Mouse (Mus musculus) neural tube, embryonic 13.5 days (tissue): ENCODE results near the gene Mvp. TPM values are rescaled to one million over a fixed set of nuclear protein-coding genes. Genes with fewer than 3 reads are reported as not detected.

Experiments
- ATAC-seq: fragments of 200-750 bp; cut with Nextera tagmentation; 2 replicates; pipeline ENCODE4 v1.8.0; 2017; ENCODE audit warnings: low read depth, mild to moderate bottlenecking, moderate TSS enrichment, moderate library complexity
- H3K27ac ChIP-seq: fragments of 300-500 bp; sonication (generic); replicated peaks from 2 replicates; pipeline ENCODE4 v1.5.1; 2015; ENCODE audit warnings: moderate library complexity, mild to moderate bottlenecking, inconsistent platforms
- H3K27me3 ChIP-seq: fragments of 300-500 bp; sonication (generic); 2 replicates; pipeline ENCODE4 v1.6.1; 2015; ENCODE audit warnings: mild to moderate bottlenecking, inconsistent platforms
- H3K36me3 ChIP-seq: fragments of 300-500 bp; sonication (generic); 2 replicates; pipeline ENCODE4 v1.6.1; 2015; ENCODE audit warnings: mild to moderate bottlenecking, inconsistent platforms
- H3K4me1 ChIP-seq: fragments of 300-500 bp; sonication (generic); replicated peaks from 2 replicates; pipeline ENCODE4 v1.6.1; 2015; ENCODE audit warnings: inconsistent platforms
- H3K4me2 ChIP-seq: fragments of 300-500 bp; sonication (generic); 2 replicates; pipeline ENCODE4 v1.6.1; 2015; ENCODE audit warnings: inconsistent platforms, mild to moderate bottlenecking, moderate library complexity
- H3K4me3 ChIP-seq: fragments of 300-500 bp; sonication (generic); 2 replicates; pipeline ENCODE4 v1.5.1; 2015; ENCODE audit warnings: mild to moderate bottlenecking, inconsistent platforms
- H3K9ac ChIP-seq: fragments of 300-500 bp; sonication (generic); 2 replicates; pipeline ENCODE4 v1.6.1; 2015; ENCODE audit warnings: moderate library complexity, mild to moderate bottlenecking, inconsistent platforms
- H3K9me3 ChIP-seq: fragments of 300-500 bp; sonication (generic); 2 replicates; pipeline ENCODE4 v1.6.1; 2016; ENCODE audit warnings: inconsistent platforms
- WGBS: fragments of 180-500 bp; shearing (Covaris S2); methylation state at CpG from one replicate; pipeline ENCODE4 v1.1.7; 2015; 5-methylcytosine and 5-hydroxymethylcytosine counted together
- polyA plus RNA-seq: library from polyadenylated mRNA; unstranded; fragments of >200 nt; fragmentation: Nextera tagmentation; extraction: Ambion mirVana; gene quantifications from 2 replicates; pipeline ENCODE4 v1.2.1, GENCODE M21; 2015

Mvp gene
- 6.6 and 7.2 TPM in 2 replicates for polyA plus RNA-seq

DNA sequence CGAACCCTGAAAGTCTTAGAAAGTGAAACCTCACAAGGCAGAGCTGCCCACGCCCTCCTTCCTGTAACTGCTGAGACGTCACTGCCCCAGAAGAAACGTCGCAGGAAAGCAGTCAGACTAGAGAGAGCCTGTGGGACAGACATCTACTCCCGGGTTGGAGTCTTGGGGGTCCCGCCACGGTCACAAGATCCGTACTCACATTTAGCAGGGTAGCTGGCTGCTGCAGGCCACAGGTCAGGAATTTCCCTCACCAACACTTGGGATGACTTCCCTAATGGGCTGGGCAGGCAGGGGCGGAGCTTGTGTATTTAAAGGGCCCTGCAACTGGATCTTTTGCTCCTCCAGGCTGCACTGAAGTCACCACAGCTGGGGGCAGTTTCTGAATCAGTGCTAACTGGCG is at the start of gene Mvp:
Mvp (minus strand) TSS at position 302 of the 400 bp plus-strand sequence.
- Histone ChIP-seq H3K9me3 (no peaks in the 10 kb centered on the region), H3K4me2 (peak within 1 kb of the TSS; percentile 92), H3K4me3 (peak within 1 kb of the TSS; percentile 79), H3K27me3 (no peaks in the 10 kb centered on the region), H3K27ac (no peak within 1 kb of the TSS), H3K36me3 (peaks cover 38% of the 10 kb centered on the region), H3K9ac (peak within 1 kb of the TSS; percentile 52), H3K4me1 (peaks cover 50% of the 10 kb centered on the region)
- 63% methylated on average over 11 of the region's 11 CpGs for WGBS
- no peak for ATAC-seq

DNA sequence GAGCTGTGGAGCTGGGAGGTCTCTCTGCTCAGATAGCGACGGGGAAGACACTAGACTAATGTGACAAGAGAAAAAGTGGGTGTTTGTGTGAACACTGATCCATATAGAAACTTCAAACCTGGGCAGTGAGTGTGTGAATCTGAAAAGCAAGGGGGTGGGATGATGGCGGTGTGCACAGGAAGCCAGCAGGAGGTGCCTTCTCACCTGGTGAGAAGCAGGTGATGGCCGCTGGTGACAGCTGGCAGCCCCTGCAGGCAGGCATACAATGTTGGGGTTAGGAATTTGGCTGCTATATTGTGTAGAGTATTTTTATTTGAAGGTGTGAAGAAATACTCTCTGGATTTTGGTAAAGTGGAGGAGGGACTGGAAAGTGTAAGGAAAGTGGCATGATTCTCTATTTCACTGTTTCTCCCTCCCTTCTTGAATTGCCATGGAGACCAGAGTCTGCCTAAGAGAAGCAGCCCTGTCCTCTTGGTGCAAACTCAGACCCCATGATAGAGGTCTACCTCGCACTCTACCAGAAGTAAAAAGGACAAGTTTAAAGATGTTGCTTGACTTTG is 40.7 kb upstream of the Mvp start:
- no peak overlapping the region for H3K9ac ChIP-seq
- ATAC-seq, result no peak
- no peaks in the 10 kb centered on the region for H3K9me3 ChIP-seq
- H3K27me3 ChIP-seq, result no peaks in the 10 kb centered on the region
- no peaks in the 10 kb centered on the region for H3K4me1 ChIP-seq
- WGBS, result 75% methylated on average over 5 of the region's 5 CpGs
- no peak overlapping the region for H3K27ac ChIP-seq
- H3K36me3 ChIP-seq, result no peaks in the 10 kb centered on the region
- no peak overlapping the region for H3K4me3 ChIP-seq
- H3K4me2 ChIP-seq, result no peak overlapping the region

DNA sequence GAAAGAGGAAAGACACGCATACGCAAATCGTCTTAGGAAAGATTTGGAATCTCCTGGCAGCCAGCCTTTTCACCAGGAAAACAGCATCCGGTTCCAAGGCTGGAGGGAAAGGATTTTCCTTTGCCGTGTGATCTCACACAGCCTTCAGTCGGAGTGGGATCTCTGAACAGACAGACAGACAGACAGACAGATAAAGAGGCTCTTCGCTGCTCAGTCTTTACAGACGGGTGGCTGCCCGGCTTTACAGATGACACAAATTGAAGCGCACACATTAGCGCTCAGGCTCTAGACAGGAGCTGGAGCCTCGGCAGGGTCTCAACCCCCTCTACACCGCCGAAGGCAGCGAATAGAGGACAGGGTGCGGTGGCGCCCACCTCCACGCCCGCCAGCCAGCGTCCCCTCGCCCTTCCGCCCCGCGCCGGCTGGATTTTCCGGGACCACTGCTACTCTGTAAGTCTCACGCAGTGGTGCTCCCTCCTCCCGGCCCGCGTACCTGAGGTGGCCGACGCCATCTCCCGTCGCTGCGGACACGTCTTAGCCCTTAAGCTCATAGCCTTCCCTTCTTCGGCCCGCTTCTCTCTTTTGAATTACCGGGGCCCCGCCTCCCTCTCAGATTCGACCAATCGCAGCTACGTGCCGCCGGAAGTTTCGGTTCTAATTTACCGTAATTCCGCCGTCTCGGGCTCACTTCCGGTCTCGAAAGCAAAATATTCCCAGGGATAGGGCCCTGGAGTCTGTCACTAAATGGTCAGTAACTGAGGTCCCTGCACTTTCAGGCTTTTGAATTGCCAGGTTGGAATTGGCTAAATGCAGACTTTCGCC is 27.6 kb upstream of the Mvp start, which contains the start of gene Kif22:
Kif22 (minus strand) TSS at position 621 of the 822 bp plus-strand sequence.
- Histone ChIP-seq H3K4me3 (peak within 1 kb of the TSS; percentile 71), H3K27ac (peak within 1 kb of the TSS; percentile 53), H3K27me3 (no peaks in the 10 kb centered on the region), H3K9me3 (no peaks in the 10 kb centered on the region), H3K9ac (peak within 1 kb of the TSS; percentile 79), H3K4me1 (peaks cover 21% of the 10 kb centered on the region), H3K36me3 (no peaks in the 10 kb centered on the region), H3K4me2 (peak within 1 kb of the TSS; percentile 84)
- peak; percentile 87 for ATAC-seq
- under 1% methylated on average over 53 of the region's 53 CpGs for WGBS

DNA sequence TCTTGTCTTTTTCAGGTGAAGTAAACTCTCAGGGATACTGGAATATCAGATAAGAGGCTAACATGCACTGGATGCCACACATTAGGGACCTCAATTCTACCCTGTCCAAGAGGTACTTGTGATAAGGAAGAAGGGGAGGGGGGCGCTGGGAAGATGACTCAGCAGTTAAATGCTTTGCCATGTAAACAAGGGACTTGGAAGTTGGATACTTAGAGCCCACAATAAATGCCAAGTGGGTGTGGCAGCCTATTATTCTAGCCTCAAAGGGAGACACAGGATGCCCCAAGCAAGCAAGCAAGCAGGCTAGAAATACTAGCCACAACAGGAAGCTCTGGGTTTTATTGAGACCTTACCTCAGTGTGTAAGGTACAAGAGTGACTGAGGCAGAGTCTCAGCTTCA is 16.8 kb upstream of the Mvp start:
- Histone ChIP-seq H3K9me3 (no peaks in the 10 kb centered on the region), H3K27ac (no peak overlapping the region), H3K9ac (no peak overlapping the region), H3K27me3 (no peaks in the 10 kb centered on the region), H3K4me3 (no peak overlapping the region), H3K4me1 (peaks cover 12% of the 10 kb centered on the region), H3K4me2 (no peak overlapping the region), H3K36me3 (peaks cover 28% of the 10 kb centered on the region)
- no peak for ATAC-seq
- WGBS, result 79% methylated on average over 1 of the region's 1 CpGs

DNA sequence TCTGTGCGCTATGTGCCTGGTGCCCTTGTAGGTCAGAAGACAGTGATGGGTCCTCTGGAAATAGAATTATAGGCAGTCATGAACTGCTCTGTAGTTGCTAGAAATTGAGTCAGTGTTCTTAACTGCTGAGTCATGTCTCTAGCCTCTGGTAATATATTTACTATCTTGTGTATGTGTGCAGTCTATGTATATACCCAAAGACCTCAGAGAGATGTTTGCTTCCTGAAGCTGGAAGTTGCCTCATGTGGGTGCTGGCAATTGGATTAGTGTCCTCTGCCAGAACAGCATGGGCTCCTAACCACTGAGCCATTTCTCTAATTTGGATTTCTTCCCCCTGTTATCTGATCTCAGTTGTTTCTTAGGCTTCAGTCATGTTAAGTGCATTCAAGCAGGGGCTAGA is 15.8 kb upstream of the Mvp start:
- H3K4me3 ChIP-seq, result no peak overlapping the region
- WGBS, result 98% methylated on average over 1 of the region's 1 CpGs
- H3K9me3 ChIP-seq, result no peaks in the 10 kb centered on the region
- peaks cover 12% of the 10 kb centered on the region for H3K4me1 ChIP-seq
- no peak overlapping the region for H3K4me2 ChIP-seq
- peaks cover 28% of the 10 kb centered on the region for H3K36me3 ChIP-seq
- H3K27ac ChIP-seq, result no peak overlapping the region
- no peak for ATAC-seq
- H3K27me3 ChIP-seq, result no peaks in the 10 kb centered on the region
- H3K9ac ChIP-seq, result no peak overlapping the region

DNA sequence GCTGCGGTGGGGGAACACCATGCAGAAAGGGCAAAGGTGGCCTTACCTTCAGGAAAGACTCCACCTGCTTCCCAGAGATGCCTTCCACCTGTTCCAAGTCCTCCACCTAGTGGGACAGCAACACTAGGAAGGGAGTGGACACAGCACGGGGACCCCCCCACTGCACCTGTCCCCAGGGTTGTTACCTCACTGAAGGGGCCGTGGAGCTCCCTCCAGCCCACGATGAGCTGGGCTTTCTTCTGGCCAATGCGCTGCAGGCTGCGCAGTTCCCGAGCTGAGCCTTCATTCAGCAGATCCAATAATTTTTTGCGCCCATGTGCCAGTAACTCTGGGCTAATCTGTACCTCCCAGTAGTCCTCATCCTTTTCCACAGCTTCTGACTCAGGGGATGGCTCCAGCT is 13.5 kb upstream of the Mvp start:
- H3K9ac ChIP-seq, result peak overlapping the region; percentile 75
- H3K27me3 ChIP-seq, result no peaks in the 10 kb centered on the region
- H3K36me3 ChIP-seq, result peaks cover 35% of the 10 kb centered on the region
- H3K4me1 ChIP-seq, result peaks cover 35% of the 10 kb centered on the region
- peak; percentile 5; the same call in 1 of the 2 replicates for ATAC-seq
- WGBS, result 60% methylated on average over 8 of the region's 8 CpGs
- peak overlapping the region; percentile 64 for H3K4me2 ChIP-seq
- peak overlapping the region; percentile 97 for H3K4me3 ChIP-seq
- no peaks in the 10 kb centered on the region for H3K9me3 ChIP-seq
- peak overlapping the region; percentile 100 for H3K27ac ChIP-seq

DNA sequence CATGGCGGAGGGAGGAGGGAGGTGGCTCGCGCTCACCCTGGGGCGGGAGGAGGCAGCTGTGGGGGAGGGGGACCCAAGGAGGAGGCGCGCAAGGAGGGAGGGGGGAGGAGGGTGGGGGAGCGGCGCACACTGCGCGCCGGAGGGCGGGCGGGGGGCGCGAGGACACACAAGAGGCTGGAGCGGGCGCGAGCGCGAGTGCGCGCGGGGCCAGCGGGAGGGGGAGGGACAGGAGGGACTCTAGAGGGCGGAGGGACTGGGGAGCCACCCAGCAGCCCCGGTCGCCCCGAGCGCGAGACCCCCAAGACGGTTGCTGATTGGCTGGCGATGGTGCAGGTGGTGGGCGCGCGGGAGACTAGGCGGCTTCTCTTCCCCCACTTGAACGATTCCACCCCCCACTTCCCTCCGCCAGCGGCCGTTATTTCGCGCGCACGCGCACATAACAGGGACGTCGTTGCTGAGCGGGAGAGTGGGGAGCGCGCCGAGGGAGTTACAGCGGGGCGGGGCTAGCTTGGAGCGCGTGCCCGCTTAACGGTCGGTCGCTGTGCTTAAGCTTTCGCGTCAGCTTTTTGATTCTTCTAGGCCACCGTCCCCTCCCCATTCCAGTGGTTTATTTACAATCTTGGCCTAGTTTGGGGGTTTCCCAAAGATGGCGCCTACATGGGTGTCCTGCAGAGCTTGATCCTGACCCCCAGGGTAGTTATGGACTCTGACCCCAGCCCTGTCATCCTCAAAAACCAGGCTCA is 12.7 kb upstream of the Mvp start, which contains the start of gene Maz:
Maz (minus strand) TSS at position 54 of the 743 bp plus-strand sequence.
- no peaks in the 10 kb centered on the region for H3K9me3 ChIP-seq
- H3K4me2 ChIP-seq, result peak within 1 kb of the TSS; percentile 99
- peak within 1 kb of the TSS; percentile 100 for H3K27ac ChIP-seq
- ATAC-seq, result peak; percentile 92
- H3K4me3 ChIP-seq, result peak within 1 kb of the TSS; percentile 97
- H3K36me3 ChIP-seq, result peaks cover 35% of the 10 kb centered on the region
- under 1% methylated on average over 38 of the region's 63 CpGs for WGBS
- H3K9ac ChIP-seq, result peak within 1 kb of the TSS; percentile 100
- peaks cover 42% of the 10 kb centered on the region for H3K4me1 ChIP-seq
- H3K27me3 ChIP-seq, result no peaks in the 10 kb centered on the region

DNA sequence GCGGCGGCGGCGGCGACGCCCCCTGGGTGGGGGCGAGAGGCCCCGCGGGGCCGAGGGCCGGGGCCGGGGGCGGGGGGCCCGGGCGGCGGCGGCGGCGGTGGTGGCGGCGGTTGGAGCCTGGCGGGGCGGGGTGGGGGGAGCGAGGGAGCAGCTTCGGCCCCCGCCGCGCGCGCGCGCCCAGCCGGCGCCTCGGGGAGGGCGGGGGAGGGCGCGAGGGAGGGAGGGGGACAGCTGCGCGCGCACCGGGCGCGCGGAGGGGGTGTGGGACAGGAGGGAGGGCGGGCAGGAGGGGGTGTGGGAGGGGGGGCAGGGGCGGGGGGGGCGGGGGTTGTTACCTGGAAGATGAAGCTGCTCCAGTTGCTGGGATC is 12.2 kb upstream of the Mvp start:
- Histone ChIP-seq H3K4me1 (peaks cover 48% of the 10 kb centered on the region), H3K9ac (peak overlapping the region; percentile 100), H3K4me2 (peak overlapping the region; percentile 99), H3K9me3 (no peaks in the 10 kb centered on the region), H3K4me3 (peak overlapping the region; percentile 97), H3K36me3 (peaks cover 34% of the 10 kb centered on the region), H3K27ac (peak overlapping the region; percentile 100), H3K27me3 (no peaks in the 10 kb centered on the region)
- no peak for ATAC-seq
- WGBS, result no CpG with 5 or more reads among the region's 48 CpGs

DNA sequence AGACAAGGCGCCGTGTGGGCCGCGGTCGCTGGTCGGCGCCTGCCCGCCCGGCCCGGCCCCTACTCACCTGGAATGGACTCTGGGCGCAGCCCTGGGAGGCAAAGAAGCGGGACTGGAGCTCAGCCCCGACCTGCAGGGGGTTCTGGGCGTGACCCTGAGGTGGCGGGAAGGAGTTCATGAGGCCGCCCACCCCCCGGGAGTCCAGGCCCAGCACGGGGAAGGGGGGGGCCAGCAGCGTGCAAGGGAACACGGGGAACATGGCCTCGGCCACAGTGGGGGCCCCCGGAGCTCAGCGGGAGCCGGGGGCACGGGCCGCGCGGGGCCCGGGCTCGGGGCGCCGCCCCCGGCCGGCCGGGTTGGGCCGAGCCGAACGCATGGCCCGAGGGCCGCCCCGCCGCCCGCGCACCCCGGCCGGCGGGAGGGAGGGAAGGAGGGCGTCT is 11.8 kb upstream of the Mvp start:
- Histone ChIP-seq H3K4me1 (peaks cover 52% of the 10 kb centered on the region), H3K9ac (peak overlapping the region; percentile 100), H3K27me3 (no peaks in the 10 kb centered on the region), H3K27ac (peak overlapping the region; percentile 100), H3K4me3 (peak overlapping the region; percentile 97), H3K9me3 (no peaks in the 10 kb centered on the region), H3K4me2 (peak overlapping the region; percentile 99), H3K36me3 (peaks cover 30% of the 10 kb centered on the region)
- WGBS, result under 1% methylated on average over 15 of the region's 48 CpGs
- ATAC-seq, result peak; percentile 3; the same call in 1 of the 2 replicates

DNA sequence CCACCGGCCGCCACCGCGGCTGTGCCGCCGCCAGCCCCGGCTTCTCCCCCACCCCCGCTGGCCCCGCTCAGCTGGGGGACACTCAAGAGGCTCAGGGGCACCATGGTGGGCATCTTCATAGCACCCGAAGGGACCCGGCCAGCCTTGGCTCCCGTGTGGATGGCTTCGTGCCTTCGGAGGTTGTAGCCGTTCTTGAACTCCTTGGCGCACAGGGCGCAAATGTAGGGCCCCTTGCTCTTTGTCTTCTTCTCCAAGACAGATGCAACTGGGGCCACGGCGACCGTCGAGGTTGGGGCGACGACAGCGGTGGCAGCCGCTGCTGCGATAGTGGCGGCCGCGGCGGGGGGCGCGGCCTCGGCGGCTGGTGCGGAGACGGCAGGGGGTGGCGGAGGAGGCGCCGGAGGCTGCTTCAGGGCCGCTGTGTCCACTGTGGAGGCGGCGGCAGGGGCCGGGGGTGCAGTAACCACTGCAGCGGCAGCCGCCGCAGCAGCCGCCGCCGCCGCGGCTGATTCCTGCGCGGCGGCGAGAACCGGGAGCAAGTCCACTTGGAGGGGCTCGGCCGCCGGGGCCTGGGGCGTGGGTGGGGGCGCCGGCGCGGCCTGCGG is 11.2 kb upstream of the Mvp start:
- Histone ChIP-seq H3K36me3 (peaks cover 28% of the 10 kb centered on the region), H3K27me3 (no peaks in the 10 kb centered on the region), H3K4me3 (peak overlapping the region; percentile 97), H3K4me2 (peak overlapping the region; percentile 99), H3K9me3 (no peaks in the 10 kb centered on the region), H3K4me1 (peaks cover 57% of the 10 kb centered on the region), H3K27ac (peak overlapping the region; percentile 100), H3K9ac (peak overlapping the region; percentile 100)
- WGBS, result under 1% methylated on average over 63 of the region's 65 CpGs
- no peak for ATAC-seq

DNA sequence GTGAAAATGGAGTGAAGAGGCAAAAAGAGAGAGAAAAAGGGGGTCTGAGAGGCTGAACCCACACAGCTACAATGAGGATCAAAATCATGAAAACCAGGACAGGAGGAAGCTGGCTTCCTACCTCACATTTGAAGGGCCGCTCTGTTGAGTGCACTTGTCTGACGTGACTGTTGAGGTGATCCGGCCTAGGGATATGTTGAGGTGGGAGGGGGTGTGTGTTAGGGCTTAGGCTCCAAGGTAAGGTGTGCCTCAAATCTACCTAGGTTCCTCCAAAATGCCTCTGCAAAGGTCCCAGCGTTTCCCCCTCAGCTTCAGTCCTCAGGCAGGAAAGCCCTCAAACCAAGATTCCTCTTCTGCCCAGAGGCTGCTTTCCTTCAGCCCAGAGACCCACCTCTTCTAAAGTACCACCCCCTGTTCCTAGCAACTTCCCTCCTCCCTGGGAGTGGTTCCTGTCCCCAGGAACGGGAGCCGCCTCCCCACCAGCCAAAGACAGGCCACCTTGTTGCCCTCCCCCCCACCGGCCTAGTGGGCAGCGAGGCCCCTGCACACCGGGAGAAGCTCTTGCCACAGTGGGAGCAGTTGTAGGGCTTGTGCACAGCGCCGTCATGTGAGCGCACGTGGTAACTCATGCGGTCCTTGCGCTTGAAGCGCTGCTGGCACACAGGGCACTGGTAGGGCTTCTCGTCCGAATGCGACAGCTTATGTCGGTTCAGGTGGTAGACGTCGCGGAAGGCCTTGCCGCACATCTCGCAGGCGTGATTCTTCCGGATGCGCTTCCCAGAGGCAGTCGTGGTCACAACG is 10.5 kb upstream of the Mvp start:
- Histone ChIP-seq H3K4me3 (peak overlapping the region; percentile 97), H3K9me3 (no peaks in the 10 kb centered on the region), H3K4me2 (peak overlapping the region; percentile 99), H3K27me3 (no peaks in the 10 kb centered on the region), H3K27ac (peak overlapping the region; percentile 100), H3K36me3 (peaks cover 28% of the 10 kb centered on the region), H3K9ac (peak overlapping the region; percentile 100), H3K4me1 (peaks cover 64% of the 10 kb centered on the region)
- under 1% methylated on average over 30 of the region's 30 CpGs for WGBS
- peak; percentile 47 for ATAC-seq
